Mouse (Mus musculus): Measurements from ENCODE around the gene Gpr141. TPM values are rescaled to one million over a fixed set of nuclear protein-coding genes. Genes with fewer than 3 reads are reported as not detected.
A peak's percentile ranks its signal among the peaks of the same experiment; 100 is the strongest.

The Gpr141 gene
- total RNA-seq, 2 experiments from 2014 or later: not detected

DNA sequence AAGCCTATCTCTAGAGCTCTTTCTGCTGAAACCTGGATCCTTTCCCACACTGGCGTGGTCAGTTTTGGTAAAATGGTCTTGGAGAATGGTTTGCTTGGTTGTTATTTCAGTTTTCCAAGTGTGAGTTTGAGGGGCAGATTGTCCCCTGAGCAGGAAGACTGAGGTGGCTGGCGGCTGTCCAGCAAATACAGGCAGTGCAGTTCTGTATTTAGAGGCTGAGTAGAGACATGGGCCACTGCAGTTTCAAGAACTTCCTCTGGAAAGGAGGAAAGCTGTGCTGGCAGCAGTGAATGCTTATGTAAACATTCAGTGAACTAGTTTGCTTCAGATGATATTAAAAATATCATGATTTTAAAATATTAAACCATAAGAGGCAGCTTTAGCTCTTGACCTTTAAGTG, 93.2 kb downstream of the Gpr141 start:
- no peak for DNase-seq (ENCODE audit: low spot score in 2 of 2)

DNA sequence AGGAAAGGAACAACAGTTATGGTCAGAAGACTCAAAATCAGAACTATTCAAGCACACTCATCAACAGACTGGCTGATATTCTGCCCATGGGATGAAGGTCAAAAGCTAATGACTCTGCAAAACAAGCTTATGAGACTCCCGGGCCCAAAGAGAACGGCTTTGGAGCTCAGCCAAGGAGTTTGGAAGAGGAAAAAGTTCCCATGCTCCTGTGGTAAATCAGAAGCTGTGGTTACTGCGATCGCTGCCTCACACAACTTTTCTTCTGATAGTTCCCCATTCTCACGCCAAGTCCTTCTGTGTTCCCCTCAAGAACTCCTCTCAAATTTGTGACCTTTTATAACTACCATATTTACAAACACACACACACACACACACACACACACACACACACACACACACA, 105.1 kb downstream of the Gpr141 start:
- DNase-seq (ENCODE audit: low spot score in 2 of 2): no peak

DNA sequence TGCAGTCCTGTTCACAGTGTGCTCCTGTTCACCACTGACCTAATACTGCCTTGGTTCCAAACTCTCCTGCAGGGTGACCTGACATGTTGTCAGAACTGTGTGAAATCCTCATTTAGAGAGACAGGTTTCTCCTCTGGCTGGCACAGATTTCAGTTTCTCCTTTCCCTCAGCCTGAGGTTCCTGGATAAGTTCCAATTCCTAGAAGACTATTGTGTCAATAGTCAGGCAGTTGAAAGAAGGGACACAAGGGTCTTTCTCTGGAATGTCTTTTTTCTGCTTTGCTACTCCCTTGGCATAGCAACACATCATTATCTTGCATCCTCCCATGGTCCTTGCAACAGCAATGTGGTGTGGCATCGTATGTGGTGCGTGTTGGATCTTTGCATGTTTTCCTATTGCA, 106.9 kb downstream of the Gpr141 start:
- no peak for DNase-seq (ENCODE audit: low spot score in 2 of 2)

DNA sequence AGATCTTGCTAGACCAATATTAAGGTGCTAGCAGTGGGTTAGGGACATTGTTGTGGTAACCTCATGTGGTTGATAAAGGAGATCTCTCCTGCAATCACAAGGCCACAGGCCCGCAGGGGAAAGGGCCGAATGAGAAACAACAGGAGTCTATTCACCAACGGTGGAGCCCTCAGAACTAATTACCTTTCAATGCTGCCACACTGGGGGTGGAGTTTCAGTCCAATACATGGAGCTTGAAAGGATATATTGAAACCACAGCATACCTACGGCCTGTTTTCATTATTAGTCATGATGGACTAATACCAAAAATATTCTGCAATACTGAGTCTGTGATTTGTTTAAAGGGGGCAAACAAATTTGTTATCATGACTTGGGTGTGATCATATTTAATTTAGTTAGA, 120.3 kb downstream of the Gpr141 start:
- DNase-seq (ENCODE audit: low spot score in 2 of 2): no peak

DNA sequence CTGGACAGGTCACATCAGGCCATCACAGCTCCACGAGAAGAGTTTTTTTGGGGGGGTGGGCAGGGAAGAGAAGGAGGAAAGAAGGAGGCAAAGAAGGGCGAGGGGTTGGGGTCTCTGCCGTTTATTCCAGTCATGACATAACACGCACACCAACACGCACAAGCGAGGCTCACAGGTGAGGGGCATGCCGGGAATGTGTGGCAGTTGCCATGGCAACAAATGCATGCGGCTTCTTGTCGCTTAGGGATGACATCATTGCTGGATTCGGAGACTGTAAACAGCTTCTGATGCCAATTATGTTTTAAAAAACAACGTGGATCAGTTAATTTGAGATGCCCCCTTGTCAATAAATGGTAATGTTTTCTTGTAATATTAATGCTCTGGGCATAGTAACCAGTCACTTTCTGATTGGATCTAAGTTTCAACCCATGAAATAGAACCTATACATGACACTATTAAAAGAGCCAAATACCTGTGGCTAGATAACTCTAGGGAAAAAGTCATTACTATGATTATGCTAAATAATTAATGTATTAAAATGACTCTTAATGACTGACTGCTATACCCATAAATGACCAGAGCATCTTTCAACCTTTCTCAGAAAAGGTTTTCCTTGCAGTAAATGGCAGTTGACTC, 122.5 kb downstream of the Gpr141 start:
- DNase-seq (ENCODE audit: low spot score in 2 of 2): peak; percentile 41 to 83

DNA sequence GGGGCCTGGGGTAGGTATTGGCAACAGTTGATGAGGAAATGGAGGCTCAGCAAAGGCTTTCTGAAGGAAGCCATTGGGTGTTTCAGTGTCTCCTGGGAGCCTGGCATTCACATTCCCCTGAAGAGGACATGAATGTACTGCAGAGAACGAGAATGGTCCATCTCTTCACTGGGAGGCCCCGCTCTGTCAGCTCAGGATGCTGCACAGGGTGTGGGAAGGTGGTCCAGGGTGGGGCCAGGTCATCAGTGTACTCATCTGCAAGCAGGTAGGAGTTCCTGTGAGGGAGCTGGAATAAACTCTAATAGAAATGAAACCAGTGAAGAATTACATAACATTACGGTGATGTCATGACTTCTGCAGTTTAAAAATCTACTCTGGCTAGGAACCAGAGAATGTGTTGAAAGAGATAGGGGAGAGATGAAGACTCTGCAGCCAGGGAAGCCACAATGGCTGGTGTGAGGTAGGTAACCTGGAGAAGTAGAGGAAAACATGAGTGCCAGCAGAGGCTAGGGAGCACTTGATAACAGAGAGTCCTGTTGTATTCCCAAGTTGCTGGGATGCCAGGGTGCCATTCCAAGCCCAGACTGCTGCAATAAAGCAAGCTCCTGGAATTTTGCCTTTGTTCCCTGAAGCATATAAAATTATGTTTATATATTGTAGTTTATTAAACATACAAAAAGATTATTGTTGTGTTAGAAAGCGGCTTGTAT, 123.2 kb downstream of the Gpr141 start:
- DNase-seq (ENCODE audit: low spot score in 2 of 2): peak in 1 of 2 experiments; percentile 33

Other genes starting within 250 kb of the Gpr141 start
- 100 to 1,000 TPM; 113 to 122 TPM for gene Epdr1, start 204.3 kb downstream of the Gpr141 start, total RNA-seq (2021)
- gene Sfrp4, start 201.2 kb downstream of the Gpr141 start, total RNA-seq (2021): 1 to 10 TPM; 1.5 to 1.6 TPM
- gene Nme8, start 126.5 kb downstream of the Gpr141 start, total RNA-seq (2021): not detected

Data from layer of hippocampus, adult 18-20 months (tissue).